Mouse (Mus musculus): Measurements from ENCODE around the gene Defb45. TPM values are rescaled to one million over a fixed set of nuclear protein-coding genes. Genes with fewer than 3 reads are reported as not detected.

Defb45 gene
- not detected in 2 replicates for polyA plus RNA-seq (2012)

DNA sequence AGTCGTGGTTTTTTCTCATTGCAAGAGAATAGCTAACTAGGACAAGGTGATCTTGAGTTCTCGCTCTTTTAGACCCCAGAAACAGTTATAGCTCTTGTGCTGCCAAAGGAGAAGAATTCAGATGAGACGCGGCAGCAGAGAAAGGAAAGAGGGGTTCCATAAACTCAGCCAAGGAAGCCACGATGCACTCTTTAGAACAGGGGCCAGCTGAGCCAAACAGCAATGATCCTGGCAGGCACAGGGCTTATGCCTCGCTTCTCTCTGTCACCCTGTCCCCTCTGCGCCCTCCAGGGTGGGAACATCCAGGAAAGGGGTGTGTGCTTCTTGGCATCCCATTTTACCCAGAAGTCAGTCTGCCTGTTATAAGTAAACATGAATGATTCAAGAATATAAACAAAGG is at the start of gene Defb45:
TSS of gene Defb45 (minus strand) at position 101 of the 400 bp plus-strand sequence.

GRCm38 (mm10) chr2:152626774-152627591 is 27.8 kb upstream of the Defb45 start, which contains the start of gene Rem1:
Gene Rem1, plus strand, starts transcription at chr2:152626951.

GRCm38 (mm10) chr2:152622953-152623352 is 23.8 kb upstream of the Defb45 start, which contains the start of gene Defb25:
Gene Defb25, minus strand, starts transcription at chr2:152623053.

GRCm38 (mm10) chr2:152604057-152604456 is 4.9 kb upstream of the Defb45 start, which contains the start of gene Defb36:
Gene Defb36, plus strand, starts transcription at chr2:152604327.

GRCm38 (mm10) chr2:152580107-152580506 is 19.1 kb downstream of the Defb45 start, which contains the start of gene Defb19:
Gene Defb19, minus strand, starts transcription at chr2:152580312.

GRCm38 (mm10) chr2:152572114-152572794 is 26.9 kb downstream of the Defb45 start, which contains the start of gene Defb21:
Gene Defb21, plus strand, starts transcription at chr2:152572744.

DNA sequence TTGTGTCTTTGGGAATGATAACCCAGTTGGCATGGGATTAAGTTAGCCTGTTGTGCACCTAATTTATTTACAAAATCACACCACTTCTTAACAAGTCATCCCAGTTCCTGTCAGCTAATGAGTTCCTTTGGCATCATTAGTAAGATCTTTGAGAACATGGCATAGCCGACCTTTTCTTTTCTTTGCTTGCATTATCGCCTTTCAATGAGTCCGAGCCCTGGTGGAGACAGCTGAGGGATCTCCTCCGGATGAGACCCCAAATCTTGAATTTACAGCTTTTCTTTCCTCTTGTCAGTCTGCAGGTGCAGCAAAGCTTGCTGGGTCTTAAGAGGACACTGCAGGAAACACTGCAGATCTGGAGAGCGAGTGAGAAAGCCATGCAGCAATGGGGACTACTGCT is 30.2 kb downstream of the Defb45 start, which contains the start of gene Gm17416:
TSS of gene Gm17416 (plus strand) at position 301 of the 400 bp plus-strand sequence.

Other genes with a start within 250 kb of the Defb45 start
- gene Nrsn2, start 222.8 kb downstream of the Defb45 start, polyA plus RNA-seq (2012) = not detected in 2 replicates
- gene Sox12, start 201.3 kb downstream of the Defb45 start, polyA plus RNA-seq (2012) = 40.4 and 58.1 TPM in 2 replicates
- 3.9 and 4.9 TPM in 2 replicates for gene Zcchc3, start 184.4 kb downstream of the Defb45 start, polyA plus RNA-seq (2012)
- gene 6820408C15Rik, start 183.8 kb downstream of the Defb45 start, polyA plus RNA-seq (2012) = not detected in 2 replicates
- gene Defb23, start 134.8 kb downstream of the Defb45 start, polyA plus RNA-seq (2012) = not detected in 2 replicates
- gene Defb20, start 122.3 kb downstream of the Defb45 start, polyA plus RNA-seq (2012) = not detected in 2 replicates
- not detected in 2 replicates for gene Defb22, start 109.3 kb downstream of the Defb45 start, polyA plus RNA-seq (2012)
- gene Defb26, start 87.7 kb downstream of the Defb45 start, polyA plus RNA-seq (2012) = not detected in 2 replicates
- not detected in 2 replicates for gene Defb28, start 81.1 kb downstream of the Defb45 start, polyA plus RNA-seq (2012)
- not detected in 2 replicates for gene Defb29, start 59.3 kb downstream of the Defb45 start, polyA plus RNA-seq (2012)
- not detected in 2 replicates for gene Gm17416, start 30.1 kb downstream of the Defb45 start, polyA plus RNA-seq (2012)
- not detected in 2 replicates for gene Defb21, start 26.7 kb downstream of the Defb45 start, polyA plus RNA-seq (2012)
- gene Defb19, start 19.1 kb downstream of the Defb45 start, polyA plus RNA-seq (2012) = not detected in 2 replicates
- not detected in 2 replicates for gene Defb36, start 4.9 kb upstream of the Defb45 start, polyA plus RNA-seq (2012)
- not detected in 2 replicates for gene Defb25, start 23.7 kb upstream of the Defb45 start, polyA plus RNA-seq (2012)
- gene Rem1, start 27.6 kb upstream of the Defb45 start, polyA plus RNA-seq (2012) = 0.46 TPM in 1 of 2 replicates, not detected in the other
- 184 and 222 TPM in 2 replicates for gene H13, start 70.1 kb upstream of the Defb45 start, polyA plus RNA-seq (2012)
- gene Mcts2, start 87.6 kb upstream of the Defb45 start, polyA plus RNA-seq (2012) = 0.87 and 1.5 TPM in 2 replicates
- gene Id1, start 136.9 kb upstream of the Defb45 start, polyA plus RNA-seq (2012) = 20.1 and 27.2 TPM in 2 replicates
- gene Cox4i2, start 154.8 kb upstream of the Defb45 start, polyA plus RNA-seq (2012) = 1.9 and 3.6 TPM in 2 replicates
- gene Bcl2l1, start 232.3 kb upstream of the Defb45 start, polyA plus RNA-seq (2012) = 27.4 and 31.0 TPM in 2 replicates
- gene Tpx2, start 248.6 kb upstream of the Defb45 start, polyA plus RNA-seq (2012) = 8.7 and 9.0 TPM in 2 replicates

All from megakaryocyte-erythroid progenitor cell, adult 5 weeks (primary cell).